Mouse (Mus musculus) ES-E14 (cell line): ENCODE measurements at regions not wholly inside any gene's neighbourhood (a gene's known extent, or its start where the extent isn't known, plus 50 kb on each side); places are given as distances from the start of the nearest gene placed in this dataset.

ENCODE experiments used
- CHD2 ChIP-seq: IDR thresholded peaks from 2 replicates; pipeline ENCODE4 v1.6.1; 2014; ENCODE audit warnings: mild to moderate bottlenecking, low read depth, low read length, inconsistent platforms
- HCFC1 ChIP-seq: IDR thresholded peaks from 2 replicates; pipeline ENCODE4 v1.6.1; 2012; ENCODE audit warnings: low read length, inconsistent platforms, borderline replicate concordance; ENCODE audit not compliant: insufficient read depth
- ZC3H11A ChIP-seq: IDR thresholded peaks from 2 replicates; pipeline ENCODE4 v1.6.1; 2012; ENCODE audit warnings: low read depth, mild to moderate bottlenecking, inconsistent platforms, low read length, borderline replicate concordance
- ZNF384 ChIP-seq: IDR thresholded peaks from 2 replicates; pipeline ENCODE4 v1.6.1; 2012; ENCODE audit warnings: low read depth, low read length, inconsistent platforms

- TF ChIP-seq CHD2 (no peak), ZC3H11A (no peak), HCFC1 (no peak), ZNF384 (no peak)
Observed at GRCm38 (mm10) chr5:46005631-46006030, 148.2 kb upstream of the Lcorl start.
